Mouse (Mus musculus): ENCODE data around the gene Gm28308.

The Gm28308 gene

DNA sequence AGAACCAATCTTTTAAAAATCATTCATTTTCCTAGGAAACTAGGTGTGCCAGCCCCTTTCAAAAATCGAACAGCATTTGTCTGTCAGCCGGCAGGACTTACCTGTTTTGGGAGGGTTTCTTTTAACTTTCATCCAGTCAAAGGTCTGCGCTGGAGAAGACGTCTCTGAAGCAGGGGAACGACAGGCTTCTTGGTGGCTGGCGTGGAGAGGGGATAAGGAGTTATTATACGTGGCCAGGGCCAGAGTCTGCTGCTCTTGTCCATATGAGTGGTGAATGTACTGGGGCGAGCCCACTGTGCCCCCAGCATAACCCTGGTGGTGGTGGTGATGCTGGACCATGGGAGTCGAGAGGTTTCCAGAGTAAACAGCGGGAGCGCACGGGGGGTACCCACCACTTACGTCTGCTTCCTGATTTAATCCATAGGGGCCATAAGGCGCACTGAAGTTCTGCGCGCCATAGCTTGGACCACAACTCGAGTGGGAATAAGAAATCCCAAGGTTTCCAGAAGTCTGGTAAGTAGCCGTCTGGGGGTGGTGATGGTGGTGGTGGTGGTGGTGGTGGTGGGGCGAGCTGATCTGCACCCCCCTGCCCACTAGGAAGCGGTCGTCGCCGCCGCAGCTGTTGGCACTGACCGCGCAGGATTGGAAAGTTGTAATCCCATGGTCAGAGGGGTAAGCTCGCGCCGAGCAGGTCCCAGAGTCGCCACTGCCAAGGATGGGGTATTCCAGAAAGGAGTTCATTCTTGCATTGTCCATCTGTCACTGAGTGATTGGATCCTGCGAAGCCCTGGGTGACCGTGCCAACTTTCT is 55.5 kb downstream of the Gm28308 start:
- no peak for DNase-seq (ENCODE audit: extremely low read depth, low read depth)

DNA sequence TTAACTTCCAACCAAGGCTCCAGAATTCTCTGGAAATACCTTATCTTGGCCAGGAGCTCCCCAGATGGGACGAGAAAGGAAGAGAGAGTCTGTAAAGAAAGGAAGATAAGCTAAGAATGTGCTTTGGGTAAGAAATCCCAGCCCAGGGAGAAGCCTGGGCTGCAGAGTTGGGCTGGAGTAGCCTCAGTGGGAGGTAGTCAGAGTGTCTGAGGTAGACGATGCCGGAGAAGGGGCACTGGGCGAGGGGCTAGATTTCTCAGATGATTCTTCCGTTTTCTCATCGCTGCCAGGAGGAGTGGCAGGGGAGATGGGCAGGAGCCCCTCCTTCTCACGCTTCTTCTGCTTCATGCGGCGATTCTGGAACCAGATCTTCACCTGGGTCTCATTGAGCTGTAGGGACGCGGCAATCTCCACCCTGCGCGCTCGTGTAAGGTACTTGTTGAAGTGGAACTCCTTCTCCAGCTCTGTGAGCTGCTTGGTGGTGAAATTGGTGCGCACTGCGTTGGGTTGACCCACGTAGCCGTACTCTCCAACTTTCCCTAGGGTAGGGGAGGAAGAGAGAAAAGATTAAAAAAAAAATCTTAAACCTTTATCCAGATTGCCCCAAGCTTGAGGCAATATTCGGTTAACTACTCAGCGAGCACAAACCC is 56.5 kb downstream of the Gm28308 start:
- DNase-seq (ENCODE audit: extremely low read depth, low read depth): no peak

DNA sequence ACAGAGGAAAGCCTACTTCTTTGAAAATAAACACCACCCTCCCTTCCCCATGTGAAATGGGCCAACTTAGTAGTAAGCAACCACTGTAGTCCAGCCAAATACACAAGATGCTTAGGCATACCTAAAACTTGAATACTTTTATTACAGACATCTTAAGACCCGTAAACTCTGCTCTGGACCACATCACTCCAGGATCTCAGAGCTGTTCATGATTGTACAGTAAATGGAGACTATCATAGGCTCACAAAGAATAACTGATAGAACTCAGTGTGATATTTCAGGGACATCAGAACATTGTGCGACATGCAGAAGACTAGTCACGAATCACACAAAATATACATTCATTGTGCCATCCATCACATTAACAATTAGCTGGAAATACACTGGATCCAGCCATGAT is 57.7 kb downstream of the Gm28308 start:
- no peak for DNase-seq (ENCODE audit: extremely low read depth, low read depth)

DNA sequence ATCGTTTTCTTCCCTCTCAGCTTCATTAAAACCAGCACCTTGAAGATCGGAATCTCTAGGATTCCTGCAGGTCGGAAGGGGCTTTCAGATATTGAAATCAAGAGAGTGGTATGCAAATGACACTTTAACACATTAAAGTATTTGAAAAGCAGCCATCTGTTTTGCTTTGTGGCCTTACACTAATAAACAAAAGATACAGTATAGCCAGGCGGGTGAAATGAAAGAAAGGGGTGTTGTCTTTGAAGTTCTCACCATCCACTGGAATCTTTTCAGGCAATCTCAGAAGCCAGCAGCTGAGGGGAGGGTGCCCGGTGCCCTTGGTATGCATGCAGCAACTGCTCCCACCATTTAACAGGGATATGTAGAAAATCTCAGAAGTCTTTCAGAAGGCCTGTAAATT is 59.1 kb downstream of the Gm28308 start:
- no peak for DNase-seq (ENCODE audit: extremely low read depth, low read depth)

DNA sequence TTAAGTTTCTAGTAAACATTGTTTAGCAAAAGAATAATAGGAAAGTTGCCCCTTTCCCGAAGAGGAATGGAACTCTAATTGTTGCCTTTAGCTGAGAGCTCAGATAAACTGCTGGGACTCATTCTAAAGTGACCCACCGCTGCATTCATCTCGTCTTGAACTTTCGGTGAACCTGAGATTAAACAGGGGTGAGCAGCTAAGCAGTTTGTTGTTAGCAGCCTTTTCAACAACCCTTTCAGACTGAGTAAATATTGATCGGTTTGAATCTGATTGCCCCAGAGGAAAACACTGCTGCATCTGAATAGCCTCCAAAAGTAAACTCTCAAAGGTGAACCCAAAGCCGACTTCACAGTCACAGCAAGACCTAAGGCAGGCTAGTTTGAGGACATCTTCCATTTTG is 59.9 kb downstream of the Gm28308 start:
- DNase-seq (ENCODE audit: extremely low read depth, low read depth): no peak

DNA sequence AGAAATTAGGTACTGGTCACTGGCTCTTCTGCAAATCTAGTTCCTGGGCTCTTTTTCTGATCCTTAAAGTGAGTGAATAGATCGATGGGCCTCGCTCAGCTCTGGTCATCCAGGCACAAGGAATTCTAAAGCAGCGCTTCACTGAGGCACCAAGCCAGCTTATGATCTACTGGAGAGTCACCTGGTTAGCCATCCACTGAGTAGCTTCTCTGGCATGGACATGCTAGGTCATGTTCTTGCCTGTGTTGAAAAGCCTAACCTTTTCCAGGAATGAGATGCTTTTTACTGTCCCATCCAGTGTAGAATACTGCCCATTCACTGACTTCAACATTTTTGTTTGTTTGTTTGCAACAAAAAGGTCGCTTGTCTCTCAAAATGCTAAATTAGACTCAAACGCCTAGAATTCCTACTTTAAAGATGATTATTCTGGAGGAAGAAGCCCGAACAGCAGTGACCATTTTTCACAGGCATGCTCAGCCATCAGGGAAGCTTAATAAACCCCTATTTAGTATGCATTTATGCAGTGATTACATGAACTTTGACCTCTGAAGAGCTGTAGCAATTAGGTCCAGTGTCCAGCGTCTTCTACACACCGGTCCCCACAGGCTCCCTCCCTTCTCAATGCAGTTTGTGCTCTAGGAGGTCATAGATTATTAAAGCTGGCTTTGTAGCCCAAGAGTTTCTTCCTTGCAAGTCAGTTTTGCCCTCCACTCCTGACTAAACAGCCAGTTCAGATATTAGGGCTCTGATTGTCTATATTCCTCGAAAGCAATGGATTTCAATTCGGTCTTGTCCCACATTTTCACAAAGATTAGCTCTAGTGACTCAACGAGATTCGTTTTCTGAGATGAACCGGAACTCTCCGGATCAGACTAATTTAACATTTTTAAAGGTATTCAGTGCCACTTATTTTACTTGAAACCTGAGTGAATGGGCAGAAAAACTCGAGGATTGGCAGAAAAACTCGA is 60.6 kb downstream of the Gm28308 start:
- no peak for DNase-seq (ENCODE audit: extremely low read depth, low read depth)

DNA sequence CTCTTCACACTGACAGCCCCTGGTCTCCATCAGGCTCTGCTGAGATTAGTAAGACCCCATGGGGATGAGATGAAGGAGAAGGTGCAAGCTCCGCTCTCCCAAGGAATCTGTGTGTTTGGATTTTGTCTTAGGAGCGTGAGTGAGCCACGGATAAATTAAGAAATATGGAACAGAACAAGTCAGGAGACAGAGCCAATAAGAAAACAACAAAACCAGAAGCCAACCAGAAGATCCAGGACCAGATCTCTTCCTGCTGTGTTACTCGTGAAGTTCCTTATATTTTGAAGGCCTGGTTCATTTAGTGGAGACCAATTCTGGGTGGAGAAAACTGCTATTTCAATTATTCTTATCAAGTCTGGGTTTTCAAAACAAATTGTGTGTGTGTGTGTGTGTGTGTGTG is 61.6 kb downstream of the Gm28308 start:
- no peak for DNase-seq (ENCODE audit: extremely low read depth, low read depth)

DNA sequence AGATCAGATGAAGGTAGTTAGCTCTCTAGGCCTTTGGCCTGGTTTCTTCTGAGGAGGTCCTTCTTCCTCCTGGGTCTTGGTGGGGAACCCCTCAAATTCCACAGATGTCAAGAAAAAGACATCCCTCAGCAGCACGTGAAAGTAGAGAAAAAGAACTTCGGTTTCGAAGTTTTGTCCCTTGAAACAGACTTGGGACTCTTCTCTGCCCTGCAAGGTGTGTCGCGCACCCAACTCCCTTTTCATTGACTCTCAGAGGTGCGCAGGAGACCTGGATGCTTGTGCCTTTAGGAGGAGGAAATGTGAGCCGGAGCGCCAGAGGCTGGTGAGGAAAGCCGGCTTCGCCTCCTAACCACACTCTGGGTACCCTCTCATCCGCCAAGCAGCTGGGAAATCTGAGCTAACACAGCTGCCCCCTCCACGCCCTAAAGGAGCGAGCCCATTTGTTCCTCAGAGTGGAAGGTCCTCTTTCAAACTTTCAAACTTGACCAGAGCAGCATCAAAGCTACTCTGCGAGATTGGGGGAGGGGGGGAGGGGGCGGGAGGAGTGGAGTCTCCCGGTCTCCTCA is 62.7 kb downstream of the Gm28308 start:
- no peak for DNase-seq (ENCODE audit: extremely low read depth, low read depth)

DNA sequence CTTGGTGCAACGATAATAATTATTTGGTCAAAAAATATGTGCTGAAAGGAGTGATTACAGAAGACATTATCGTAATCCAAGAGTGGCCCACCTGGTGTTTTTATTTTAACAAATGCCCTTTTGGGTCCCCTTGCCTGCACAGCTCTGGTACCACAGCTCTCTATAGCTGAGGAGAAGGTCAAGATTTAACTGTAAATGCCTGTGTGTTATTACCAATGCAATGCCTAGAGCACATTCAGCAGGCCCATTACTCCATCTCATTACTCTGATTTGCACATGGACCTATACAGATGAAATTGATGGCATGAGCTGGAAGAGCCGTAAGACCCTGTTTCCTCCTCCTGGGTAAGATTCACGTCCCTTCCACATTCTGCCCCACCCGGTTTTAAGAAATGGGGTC is 74.0 kb downstream of the Gm28308 start:
- DNase-seq (ENCODE audit: extremely low read depth, low read depth): no peak

DNA sequence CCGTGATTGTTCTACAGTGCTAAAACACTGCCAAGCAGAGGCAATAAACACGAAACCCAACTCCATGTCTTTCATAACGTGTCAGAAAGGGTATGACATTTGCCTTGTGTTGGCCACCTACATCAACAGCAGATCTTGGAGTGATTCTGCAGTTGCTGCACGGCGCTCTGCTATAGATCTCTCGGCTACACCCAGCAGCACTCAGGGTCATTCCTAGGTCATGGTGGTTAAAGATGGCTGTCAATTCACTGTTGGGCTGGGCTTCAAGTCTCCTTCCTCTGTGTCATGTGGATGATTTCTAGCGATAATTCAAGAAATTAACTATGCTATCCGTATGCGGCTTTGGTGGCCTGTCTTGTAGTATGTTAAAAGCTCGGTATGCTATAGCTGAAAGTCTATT is 74.6 kb downstream of the Gm28308 start:
- no peak for DNase-seq (ENCODE audit: extremely low read depth, low read depth)

DNA sequence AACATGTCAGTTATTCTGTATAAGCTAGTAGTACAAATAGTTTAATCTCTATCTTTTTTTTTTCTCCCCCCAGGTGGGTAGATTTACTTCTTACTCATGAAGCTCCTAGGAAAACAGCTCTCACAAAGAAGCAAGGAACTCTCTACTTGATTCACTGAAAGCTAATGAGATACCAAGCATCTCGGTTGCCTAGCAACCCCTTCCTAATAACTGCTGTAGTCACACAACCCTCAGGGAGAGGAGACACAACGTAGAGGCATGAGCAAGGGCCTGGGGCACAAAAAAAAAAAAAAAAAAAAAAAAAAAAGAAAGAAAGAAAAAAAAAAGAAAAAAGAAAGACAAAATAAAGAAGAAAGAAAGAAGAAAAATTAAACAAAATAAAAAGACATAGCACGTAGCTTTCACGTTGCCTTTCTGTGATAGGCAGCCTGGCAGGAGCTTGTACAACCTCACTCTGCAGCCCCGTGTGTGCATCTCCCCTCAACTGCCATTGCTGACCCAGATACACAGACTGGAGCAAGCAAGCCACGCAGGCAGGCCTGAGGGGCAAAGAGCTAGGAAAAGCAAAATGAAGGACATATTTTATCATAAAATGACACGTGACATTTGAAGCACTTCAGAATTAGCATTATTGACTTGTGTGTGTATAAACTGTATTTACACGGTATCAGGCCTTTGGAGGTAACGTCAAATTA is 75.2 kb downstream of the Gm28308 start:
- no peak for DNase-seq (ENCODE audit: extremely low read depth, low read depth)

DNA sequence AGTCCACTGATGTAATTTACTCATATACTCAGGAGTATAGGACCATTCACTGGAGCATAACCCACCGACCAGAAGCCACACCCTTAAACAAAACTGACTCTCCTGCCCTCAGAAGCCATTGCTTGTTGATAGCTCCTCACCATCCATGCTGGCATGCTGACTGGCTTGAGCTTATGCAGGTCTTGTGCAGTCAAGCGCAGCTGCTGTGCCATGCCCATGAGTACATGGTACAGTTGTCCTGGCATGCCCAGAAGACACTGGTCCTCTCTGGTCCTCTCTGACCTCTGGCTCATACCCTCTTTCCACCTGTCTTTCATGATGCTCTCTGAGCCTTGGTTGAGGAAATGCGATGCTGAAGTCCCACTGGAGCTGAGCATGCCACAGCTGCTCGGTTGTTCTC is 89.5 kb downstream of the Gm28308 start:
- DNase-seq (ENCODE audit: extremely low read depth, low read depth): no peak

DNA sequence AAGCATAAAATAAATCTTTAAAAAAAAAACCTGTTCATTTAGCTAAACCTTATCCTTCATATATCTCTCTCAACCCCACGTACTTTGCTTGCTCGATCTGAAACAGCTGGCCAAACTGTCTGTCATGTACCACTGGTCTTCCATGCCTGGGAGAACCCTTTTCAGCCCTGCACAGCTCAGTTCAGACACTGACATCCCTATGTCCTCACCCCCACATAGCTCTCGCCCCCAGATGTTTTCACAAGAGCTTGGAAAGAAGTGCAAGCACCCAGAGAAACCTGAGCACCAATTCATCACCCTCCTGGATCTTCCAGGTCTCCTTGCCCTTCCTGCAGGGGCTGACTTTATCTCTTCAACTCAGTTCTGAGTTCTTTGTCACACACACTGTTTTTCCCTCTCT is 92.0 kb downstream of the Gm28308 start:
- no peak for DNase-seq (ENCODE audit: extremely low read depth, low read depth)

DNA sequence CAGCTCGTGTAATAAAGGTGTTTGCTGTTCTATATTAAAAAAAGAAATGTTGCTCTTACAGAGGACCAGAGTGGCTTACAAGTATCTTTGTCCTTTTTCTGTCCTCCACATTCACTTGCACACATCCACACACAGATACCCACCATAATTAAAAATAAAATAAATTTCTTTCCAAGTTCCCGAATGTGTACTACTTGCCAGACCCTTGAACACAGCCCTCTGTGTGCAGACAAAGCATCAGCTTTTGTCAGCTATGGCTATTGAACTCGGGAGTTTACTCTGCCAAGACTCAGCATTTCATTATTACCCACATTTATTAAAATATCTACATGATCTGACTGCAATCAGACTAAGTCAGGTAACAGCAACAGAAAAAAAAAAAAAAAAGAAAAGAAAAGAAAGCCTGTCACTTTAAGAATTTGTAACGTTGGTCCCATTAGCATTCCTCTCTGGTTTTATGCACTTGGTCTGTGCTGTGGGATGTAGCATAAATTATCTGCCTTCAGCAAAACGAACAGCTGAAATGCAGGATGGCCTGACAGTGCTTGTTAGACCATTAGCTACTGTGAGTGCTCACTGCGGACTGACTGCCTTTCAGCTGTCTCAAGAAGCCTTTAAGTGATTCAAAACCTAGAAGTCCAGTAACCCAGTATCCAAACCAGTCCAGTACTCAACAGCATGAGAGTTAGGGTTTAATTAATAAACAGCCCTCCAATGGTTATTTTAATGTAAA is 94.1 kb downstream of the Gm28308 start:
- no peak for DNase-seq (ENCODE audit: extremely low read depth, low read depth)

DNA sequence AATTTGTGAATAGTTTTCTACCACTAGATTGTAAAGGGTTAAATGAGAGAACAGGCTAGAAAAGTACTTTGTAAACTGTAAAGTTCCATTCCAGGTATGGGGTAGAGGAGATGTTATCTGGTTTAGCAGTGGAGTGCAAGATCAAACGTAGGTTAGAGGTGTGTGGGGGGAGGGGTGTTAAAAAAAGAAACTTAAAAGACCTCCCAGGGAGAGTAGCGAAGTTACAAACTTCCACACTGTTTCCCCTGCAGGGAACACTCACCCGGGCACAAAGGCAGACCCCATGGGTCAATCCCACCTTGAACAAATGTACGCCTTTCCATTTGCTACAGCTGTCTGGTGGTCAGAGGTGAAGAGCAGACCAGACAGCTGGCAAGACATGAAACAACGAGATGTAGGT is 97.2 kb downstream of the Gm28308 start:
- DNase-seq (ENCODE audit: extremely low read depth, low read depth): no peak
